Mouse (Mus musculus) embryonic facial prominence, embryonic 10.5 days (tissue): ENCODE measurements at regions not wholly inside any gene's neighbourhood (a gene's known extent, or its start where the extent isn't known, plus 50 kb on each side); places are given as distances from the start of the nearest gene placed in this dataset.
A peak's percentile ranks its signal among the peaks of the same experiment; 100 is the strongest.

Experiments
- DNase-seq: peaks from one replicate; pipeline ENCODE4 v3.0.0-alpha.2; 2017; ENCODE audit warnings: low spot score
- H3K27ac ChIP-seq: fragments of 300-500 bp; sonication (generic); replicated peaks from 2 replicates; pipeline ENCODE4 v1.5.1; 2016; ENCODE audit warnings: mild to moderate bottlenecking
- H3K27me3 ChIP-seq: fragments of 300-500 bp; sonication (generic); replicated peaks from 2 replicates; pipeline ENCODE4 v1.6.1; 2016; ENCODE audit warnings: low read depth, mild to moderate bottlenecking; ENCODE audit not compliant: poor library complexity, severe bottlenecking
- H3K36me3 ChIP-seq: fragments of 300-500 bp; sonication (generic); replicated peaks from 2 replicates; pipeline ENCODE4 v1.6.1; 2016; ENCODE audit warnings: mild to moderate bottlenecking, moderate library complexity
- H3K4me1 ChIP-seq: fragments of 300-500 bp; sonication (generic); 2 replicates; pipeline ENCODE4 v1.6.1; 2016
- H3K4me3 ChIP-seq: fragments of 300-500 bp; sonication (generic); 2 replicates; pipeline ENCODE4 v1.5.1; 2016; ENCODE audit warnings: mild to moderate bottlenecking, moderate library complexity
- H3K9me3 ChIP-seq: fragments of 300-500 bp; sonication (generic); 2 replicates; pipeline ENCODE4 v1.6.1; 2016; ENCODE audit warnings: mild to moderate bottlenecking
- WGBS: fragments of 180-500 bp; shearing (Covaris S2); methylation state at CpG from one replicate; pipeline ENCODE4 v1.1.7; 2016; 5-methylcytosine and 5-hydroxymethylcytosine counted together

DNA sequence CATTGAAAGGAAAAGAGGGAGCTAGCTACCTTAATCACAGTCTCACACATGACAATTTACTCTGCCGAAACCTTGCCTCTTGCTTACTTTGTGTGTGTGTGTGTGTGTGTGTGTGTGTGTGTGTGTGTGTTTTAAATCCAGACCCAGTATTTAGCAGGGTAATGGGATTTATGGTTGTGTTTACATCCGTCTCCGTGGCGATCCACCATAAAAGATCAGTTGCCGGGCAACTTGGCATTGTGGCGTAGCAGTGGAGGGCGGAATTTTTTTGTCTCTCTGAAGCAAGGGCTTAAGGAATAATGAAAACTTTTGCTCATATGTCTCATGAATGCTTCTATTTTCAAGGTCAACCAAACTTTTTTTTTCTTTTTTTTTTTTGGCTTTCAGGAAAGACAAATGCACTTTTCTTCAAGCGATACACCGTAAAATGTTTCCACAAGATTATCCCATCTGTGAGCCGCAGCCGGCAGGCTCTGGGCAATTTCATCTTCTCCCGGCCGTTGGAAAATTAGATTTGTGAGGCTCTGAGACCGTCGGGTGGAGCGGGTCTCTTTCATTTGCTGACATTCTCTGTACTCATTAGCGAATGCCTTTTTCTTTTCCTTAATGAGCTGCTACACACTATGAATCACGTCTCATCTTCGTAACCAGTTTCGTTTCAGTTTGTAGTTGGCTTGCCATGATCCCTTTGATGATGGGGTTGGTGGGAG, 53.9 kb upstream of the Ptch1 start:
- Histone ChIP-seq H3K27me3 (no peaks in the 10 kb centered on the region), H3K4me3 (0 out of 2 replicates have a peak overlapping the region, but pooled peaks have one; percentile 11), H3K36me3 (no peaks in the 10 kb centered on the region), H3K4me1 (peaks cover 16% of the 10 kb centered on the region), H3K27ac (no peak overlapping the region), H3K9me3 (no peaks in the 10 kb centered on the region)
- WGBS: 53% methylated on average over 20 of the region's 20 CpGs
- DNase-seq: peak; percentile 55

DNA sequence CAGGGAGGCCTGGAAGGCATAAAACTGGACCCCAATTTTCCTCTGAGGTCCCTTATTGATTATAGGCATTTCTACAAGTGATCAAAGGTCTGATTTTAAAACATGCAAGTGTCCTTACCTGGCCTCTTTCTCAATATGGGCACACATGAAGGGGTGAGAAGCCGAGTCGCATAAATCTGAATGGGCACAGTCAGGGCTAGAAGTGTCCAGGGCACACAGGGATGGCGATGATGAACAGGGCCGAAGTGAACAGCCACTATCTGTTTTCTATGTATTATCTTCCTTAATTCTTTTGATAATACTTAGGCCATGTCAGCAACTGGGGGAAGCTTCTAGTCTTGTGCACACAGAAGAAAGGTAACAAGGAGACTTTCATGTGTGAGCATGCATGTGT, 54.5 kb upstream of the Ptch1 start:
- WGBS: 95% methylated on average over 4 of the region's 4 CpGs
- DNase-seq: no peak
- Histone ChIP-seq H3K36me3 (no peaks in the 10 kb centered on the region), H3K27me3 (no peaks in the 10 kb centered on the region), H3K4me3 (0 out of 2 replicates have a peak overlapping the region, but pooled peaks have one; percentile 11), H3K4me1 (peaks cover 21% of the 10 kb centered on the region), H3K9me3 (no peaks in the 10 kb centered on the region), H3K27ac (no peak overlapping the region)

DNA sequence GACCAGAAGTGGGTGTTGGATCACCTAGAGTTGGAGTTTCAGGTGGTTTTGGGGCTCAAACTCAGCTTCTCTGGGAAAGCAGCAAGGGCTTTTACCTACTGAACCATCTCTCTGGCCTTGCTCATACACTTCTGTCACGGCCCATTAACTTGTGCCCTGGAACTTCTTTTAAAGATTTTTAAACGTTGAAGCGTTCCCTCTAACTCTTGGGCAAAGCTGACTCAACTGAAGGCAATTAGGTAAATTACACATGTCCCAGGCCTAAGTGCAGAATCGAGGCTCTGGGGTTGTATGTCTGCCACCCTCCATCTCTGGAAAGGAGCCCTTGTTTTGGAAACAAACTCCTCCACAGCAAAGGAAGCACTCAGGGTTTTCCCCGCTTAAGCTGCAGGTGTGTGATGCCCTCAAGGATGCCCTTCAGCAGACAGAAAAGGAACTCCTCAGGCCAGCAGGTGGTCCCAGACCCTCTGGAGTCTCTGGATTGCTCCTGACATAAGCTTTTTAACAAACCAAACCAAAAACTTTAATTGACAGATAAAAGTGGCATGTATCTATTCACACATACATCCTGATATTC, 58.5 kb upstream of the Ptch1 start:
- Histone ChIP-seq H3K36me3 (no peaks in the 10 kb centered on the region), H3K4me3 (no peak overlapping the region), H3K27me3 (no peaks in the 10 kb centered on the region), H3K9me3 (no peaks in the 10 kb centered on the region), H3K4me1 (peaks cover 21% of the 10 kb centered on the region), H3K27ac (no peak overlapping the region)
- DNase-seq: no peak
- 34% methylated on average over 5 of the region's 5 CpGs for WGBS

DNA sequence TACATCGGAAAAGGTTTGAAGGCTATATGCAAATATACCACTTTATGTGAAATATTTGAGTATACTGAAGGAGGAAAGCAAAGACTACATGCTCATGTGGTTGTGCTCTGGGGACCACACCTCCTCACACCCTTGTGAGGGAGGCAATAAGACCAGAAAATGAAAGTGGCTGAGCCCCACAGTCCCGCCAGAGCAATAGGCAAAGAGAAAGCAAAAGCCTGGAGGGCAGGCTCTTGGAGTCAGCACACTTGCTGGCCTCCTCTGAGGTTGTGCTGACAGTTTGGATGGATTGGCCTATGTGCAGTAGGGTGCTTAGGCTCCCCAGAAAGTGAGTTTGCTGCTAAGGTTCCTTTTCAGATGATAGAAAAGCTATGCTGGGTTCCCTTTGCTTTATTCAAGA, 60.9 kb upstream of the Ptch1 start:
- H3K27me3 ChIP-seq: no peaks in the 10 kb centered on the region
- H3K9me3 ChIP-seq: no peaks in the 10 kb centered on the region
- no peaks in the 10 kb centered on the region for H3K36me3 ChIP-seq
- no peak for DNase-seq
- H3K4me3 ChIP-seq: no peak overlapping the region
- H3K27ac ChIP-seq: peak overlapping the region; percentile 24; the same call in 1 of the 2 replicates
- H3K4me1 ChIP-seq: peaks cover 13% of the 10 kb centered on the region
- 75% methylated on average over 2 of the region's 2 CpGs for WGBS

DNA sequence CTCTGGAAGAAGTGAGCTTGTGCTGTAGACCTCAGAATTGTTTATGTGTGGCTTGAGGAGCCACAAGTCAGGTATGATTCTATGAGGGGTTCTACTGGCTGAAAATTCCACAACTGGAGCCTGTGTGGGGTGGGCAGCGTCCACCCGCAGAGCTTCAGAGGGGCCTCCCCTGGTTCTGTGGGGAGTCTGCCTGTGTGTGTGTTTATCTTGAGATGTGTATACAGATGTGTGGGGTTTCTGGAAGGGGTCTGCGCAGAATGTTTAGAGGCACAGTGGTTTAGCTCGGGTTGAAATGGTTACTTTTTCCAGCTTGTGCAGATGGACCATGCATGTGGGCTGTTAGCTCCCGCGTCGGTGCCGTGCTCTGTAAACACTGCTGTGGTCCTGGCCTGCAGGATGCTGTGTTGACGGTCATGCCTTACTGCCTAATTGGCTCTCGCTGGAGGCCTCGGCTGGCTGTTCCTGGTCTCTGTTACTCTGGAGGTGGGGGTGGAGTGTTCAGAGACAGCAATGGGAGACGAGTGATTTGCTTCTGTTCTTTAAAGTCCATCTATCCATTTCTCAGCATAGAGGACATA, 68.3 kb upstream of the Ptch1 start:
- peak overlapping the region; percentile 8 for H3K27ac ChIP-seq
- no peak overlapping the region for H3K4me3 ChIP-seq
- 34% methylated on average over 12 of the region's 12 CpGs for WGBS
- H3K27me3 ChIP-seq: no peaks in the 10 kb centered on the region
- no peaks in the 10 kb centered on the region for H3K36me3 ChIP-seq
- peak; percentile 44 for DNase-seq
- no peaks in the 10 kb centered on the region for H3K9me3 ChIP-seq
- peaks cover 26% of the 10 kb centered on the region for H3K4me1 ChIP-seq

DNA sequence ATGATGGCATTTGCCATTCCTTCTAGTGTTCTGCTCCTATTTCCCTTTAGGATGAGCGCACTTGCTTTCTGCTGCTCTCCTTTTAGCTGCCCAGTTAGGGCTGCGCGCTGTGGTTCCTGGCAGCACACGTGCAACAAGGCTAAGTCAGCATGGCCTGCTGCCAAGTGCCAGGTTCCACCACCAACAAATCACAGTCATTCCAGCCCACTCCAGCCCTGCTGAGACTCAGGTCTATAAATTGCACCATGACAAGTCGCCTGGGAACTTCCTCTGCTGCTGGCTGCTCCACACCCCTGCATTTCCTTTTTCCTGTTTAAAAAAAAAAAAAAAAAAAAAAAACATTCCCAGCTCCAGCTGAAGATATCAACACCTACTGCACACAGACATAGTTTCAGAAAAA, 69.2 kb upstream of the Ptch1 start:
- DNase-seq: peak; percentile 42
- Histone ChIP-seq H3K4me1 (peaks cover 26% of the 10 kb centered on the region), H3K9me3 (no peaks in the 10 kb centered on the region), H3K4me3 (no peak overlapping the region), H3K27ac (peak overlapping the region; percentile 66), H3K27me3 (no peaks in the 10 kb centered on the region), H3K36me3 (no peaks in the 10 kb centered on the region)
- WGBS: 70% methylated on average over 5 of the region's 5 CpGs

DNA sequence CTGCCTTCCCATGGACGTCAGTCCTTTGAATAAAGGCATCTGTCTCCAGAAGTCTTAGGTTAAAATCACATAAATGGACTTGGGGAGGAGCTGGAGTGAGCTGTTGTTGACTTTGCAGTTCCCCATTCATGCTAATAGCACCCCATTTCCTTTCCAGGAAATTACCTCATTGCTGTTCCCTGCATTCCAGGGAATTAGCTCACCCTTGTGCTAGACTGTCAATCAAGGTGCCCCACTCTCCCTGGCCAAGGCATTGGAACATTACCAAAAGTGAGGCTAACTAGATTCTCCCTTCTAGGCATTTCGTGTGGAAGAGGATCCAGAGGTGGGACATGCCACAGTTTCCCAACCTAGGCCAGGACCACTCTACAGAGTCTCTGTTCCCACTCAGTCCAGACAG, 70.0 kb upstream of the Ptch1 start:
- Histone ChIP-seq H3K4me1 (peaks cover 26% of the 10 kb centered on the region), H3K9me3 (no peaks in the 10 kb centered on the region), H3K36me3 (no peaks in the 10 kb centered on the region), H3K4me3 (no peak overlapping the region), H3K27me3 (no peaks in the 10 kb centered on the region), H3K27ac (peak overlapping the region; percentile 66; the same call in 1 of the 2 replicates)
- no peak for DNase-seq
- WGBS: 47% methylated on average over 2 of the region's 2 CpGs

DNA sequence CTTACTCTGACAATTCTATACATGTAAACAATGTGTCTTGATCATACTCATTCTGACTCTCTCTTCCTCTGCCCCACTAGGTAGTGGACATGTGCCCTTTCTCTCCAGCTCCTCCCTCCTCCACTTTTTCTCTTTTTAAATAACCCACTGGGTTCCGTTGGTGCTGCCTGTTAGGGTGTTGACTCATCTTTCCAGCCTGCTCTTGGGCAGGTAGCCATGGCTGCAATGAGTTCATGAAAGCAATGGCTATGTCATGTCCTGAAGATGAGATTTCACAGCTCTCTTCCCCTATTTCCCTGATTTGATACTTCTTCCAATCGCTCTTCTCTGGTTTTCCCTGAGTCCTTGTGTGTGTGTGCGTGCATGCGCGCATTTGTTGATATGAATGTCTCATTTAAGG, 70.9 kb upstream of the Ptch1 start:
- Histone ChIP-seq H3K27ac (no peak overlapping the region), H3K27me3 (no peaks in the 10 kb centered on the region), H3K4me3 (no peak overlapping the region), H3K9me3 (no peaks in the 10 kb centered on the region), H3K4me1 (peaks cover 26% of the 10 kb centered on the region), H3K36me3 (no peaks in the 10 kb centered on the region)
- 92% methylated on average over 5 of the region's 5 CpGs for WGBS
- DNase-seq: no peak

DNA sequence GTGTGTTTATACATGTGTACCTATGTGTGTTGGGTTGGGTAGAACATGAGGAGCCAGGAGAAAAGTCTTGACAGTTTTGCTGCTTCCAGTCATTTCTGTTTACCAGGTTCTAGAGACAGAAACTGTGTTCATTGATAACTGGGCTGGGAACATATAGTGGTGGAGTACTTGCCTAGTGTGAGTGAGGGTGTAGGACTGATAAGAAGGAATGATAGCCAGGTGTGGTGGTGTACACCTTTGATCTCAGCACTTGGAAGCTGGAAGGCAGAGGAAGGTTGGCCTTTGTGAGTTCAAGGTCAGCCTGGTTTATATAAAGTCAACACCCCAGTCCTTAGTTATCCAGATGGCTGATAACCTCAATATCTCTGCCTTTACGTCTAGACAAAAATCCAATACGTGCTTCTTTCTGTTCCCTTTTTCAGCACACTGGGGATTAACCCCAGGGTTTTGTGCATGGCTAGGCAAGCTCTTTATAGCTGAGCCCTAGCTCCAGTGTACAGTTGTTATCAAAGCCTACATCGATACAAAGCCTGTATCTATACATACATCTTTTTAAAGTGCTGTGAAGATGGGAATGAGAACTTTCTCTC, 75.8 kb upstream of the Ptch1 start:
- no peak overlapping the region for H3K4me3 ChIP-seq
- no peaks in the 10 kb centered on the region for H3K36me3 ChIP-seq
- no peaks in the 10 kb centered on the region for H3K27me3 ChIP-seq
- H3K9me3 ChIP-seq: no peaks in the 10 kb centered on the region
- no peaks in the 10 kb centered on the region for H3K4me1 ChIP-seq
- no peak for DNase-seq
- 87% methylated on average over 3 of the region's 3 CpGs for WGBS
- H3K27ac ChIP-seq: no peak overlapping the region

DNA sequence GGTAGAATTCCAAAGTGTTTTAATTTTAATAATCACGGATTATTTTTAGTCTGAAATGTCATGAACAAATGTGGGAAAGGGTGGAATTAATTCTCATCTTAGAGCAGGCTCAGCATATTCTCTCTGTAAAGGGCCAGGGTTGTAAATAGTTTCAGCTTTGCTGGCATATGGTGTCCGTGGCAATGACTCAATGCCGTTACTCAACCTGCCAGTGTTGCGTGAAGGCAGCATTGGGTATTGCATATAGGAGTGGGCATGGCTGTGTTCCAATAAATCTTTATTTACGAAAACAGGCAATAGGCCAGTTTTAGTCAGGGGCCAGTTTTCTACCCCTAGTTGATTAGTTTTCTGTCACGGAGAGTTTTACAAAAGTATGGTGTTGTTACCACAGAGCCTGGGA, 81.1 kb upstream of the Ptch1 start:
- DNase-seq: no peak
- 91% methylated on average over 6 of the region's 6 CpGs for WGBS
- H3K27ac ChIP-seq: no peak overlapping the region
- no peaks in the 10 kb centered on the region for H3K4me1 ChIP-seq
- no peak overlapping the region for H3K4me3 ChIP-seq
- H3K36me3 ChIP-seq: no peaks in the 10 kb centered on the region
- no peaks in the 10 kb centered on the region for H3K9me3 ChIP-seq
- H3K27me3 ChIP-seq: no peaks in the 10 kb centered on the region

DNA sequence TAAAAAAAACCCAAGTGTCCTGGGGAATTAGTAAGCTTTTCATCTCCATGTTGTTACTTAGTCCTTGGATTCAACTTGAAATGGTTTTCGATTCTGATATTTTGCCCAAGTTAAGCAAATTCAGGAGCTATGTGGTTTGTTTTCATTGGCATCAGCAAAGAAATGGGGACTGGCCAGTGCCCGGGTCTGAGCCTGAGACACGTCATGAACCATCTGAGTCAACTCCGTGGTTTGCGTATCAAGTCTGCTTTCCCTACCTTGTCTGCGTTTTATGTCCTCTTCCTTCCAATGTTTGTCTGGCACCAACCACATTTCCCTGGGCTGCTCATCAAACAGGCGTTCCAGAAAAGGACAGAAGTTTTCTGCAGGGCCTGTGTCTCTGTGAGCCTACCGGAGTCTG, 83.7 kb upstream of the Ptch1 start:
- no peak overlapping the region for H3K4me3 ChIP-seq
- WGBS: 91% methylated on average over 8 of the region's 8 CpGs
- H3K27me3 ChIP-seq: no peaks in the 10 kb centered on the region

DNA sequence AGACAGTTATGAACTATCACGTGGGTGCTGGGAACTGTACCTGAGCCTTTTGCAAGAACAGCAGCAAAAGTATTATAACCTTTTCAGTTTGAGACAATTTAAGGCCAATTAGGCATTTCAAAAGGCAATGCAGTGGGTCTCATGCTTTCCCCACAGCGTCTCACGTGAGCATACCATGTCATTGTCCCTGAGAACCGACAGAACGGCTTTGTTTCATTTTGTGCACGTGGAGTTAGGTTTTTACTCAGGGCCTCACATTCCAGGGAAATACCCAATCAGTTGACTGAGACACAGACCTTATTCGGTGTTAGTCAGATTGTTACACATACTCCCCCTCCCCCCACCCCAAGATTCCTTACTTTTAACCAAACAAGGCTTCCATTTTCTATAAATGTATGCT, 86.0 kb upstream of the Ptch1 start:
- H3K4me1 ChIP-seq: no peaks in the 10 kb centered on the region
- 86% methylated on average over 7 of the region's 7 CpGs for WGBS
- DNase-seq: no peak
- no peaks in the 10 kb centered on the region for H3K36me3 ChIP-seq
- no peaks in the 10 kb centered on the region for H3K27me3 ChIP-seq
- H3K27ac ChIP-seq: no peak overlapping the region
- H3K9me3 ChIP-seq: no peaks in the 10 kb centered on the region
- H3K4me3 ChIP-seq: no peak overlapping the region

More for the DNA sequence above, 83.7 kb upstream of the Ptch1 start:
- Histone ChIP-seq H3K4me1 (no peaks in the 10 kb centered on the region), H3K27ac (no peak overlapping the region), H3K36me3 (no peaks in the 10 kb centered on the region), H3K9me3 (no peaks in the 10 kb centered on the region)
- no peak for DNase-seq

DNA sequence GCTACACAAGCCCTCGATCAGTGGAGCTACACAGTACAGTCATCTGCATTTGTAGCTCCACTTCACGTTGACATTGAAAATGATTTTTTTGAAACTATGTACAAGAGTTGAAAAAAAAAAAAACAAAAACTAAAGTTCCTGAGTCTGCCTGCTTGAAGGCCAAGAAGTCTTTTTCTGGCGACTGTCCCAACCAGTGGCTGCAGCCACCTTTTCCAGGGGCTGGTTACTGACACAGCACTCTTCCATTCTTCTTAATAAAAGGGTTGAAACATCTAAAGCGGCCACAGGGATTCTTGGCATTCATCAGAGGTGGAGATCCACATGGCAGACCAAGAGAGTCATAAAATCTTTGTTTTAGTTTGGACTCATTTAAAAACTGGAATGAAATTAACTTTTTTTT, 87.0 kb upstream of the Ptch1 start:
- WGBS: 84% methylated on average over 4 of the region's 4 CpGs
- Histone ChIP-seq H3K4me3 (no peak overlapping the region), H3K4me1 (no peaks in the 10 kb centered on the region), H3K27ac (no peak overlapping the region), H3K27me3 (no peaks in the 10 kb centered on the region), H3K36me3 (no peaks in the 10 kb centered on the region), H3K9me3 (no peaks in the 10 kb centered on the region)
- no peak for DNase-seq
